Mouse (Mus musculus) stomach, embryonic 14.5 days (tissue): Measurements from ENCODE around the gene Fstl1. TPM values are rescaled to one million over a fixed set of nuclear protein-coding genes. Genes with fewer than 3 reads are reported as not detected.

ENCODE experiments used
- ATAC-seq: fragments of 200-750 bp; cut with Nextera tagmentation; 2 replicates; pipeline ENCODE4 v1.8.0; 2017; ENCODE audit warnings: low read depth, moderate TSS enrichment; ENCODE audit not compliant: insufficient number of reproducible peaks, insufficient read depth, low FRiP score
- H3K27ac ChIP-seq: fragments of 300-500 bp; sonication (generic); 2 replicates; pipeline ENCODE4 v1.5.1; 2014; ENCODE audit warnings: mild to moderate bottlenecking, low read length, moderate library complexity, mixed read lengths
- H3K27me3 ChIP-seq: fragments of 300-500 bp; sonication (generic); 2 replicates; pipeline ENCODE4 v1.6.1; 2014; ENCODE audit warnings: low read length, control low read depth, mixed read lengths; ENCODE audit not compliant: control insufficient read depth, insufficient read depth
- H3K36me3 ChIP-seq: fragments of 300-500 bp; sonication (generic); 2 replicates; pipeline ENCODE4 v1.6.1; 2014; ENCODE audit warnings: mild to moderate bottlenecking, control low read depth, low read length, moderate library complexity, mixed read lengths; ENCODE audit not compliant: control insufficient read depth, insufficient read depth
- H3K4me1 ChIP-seq: fragments of 300-500 bp; sonication (generic); 2 replicates; pipeline ENCODE4 v1.6.1; 2014; ENCODE audit warnings: low read length, control low read depth, mixed read lengths; ENCODE audit not compliant: control insufficient read depth, insufficient read depth
- H3K4me2 ChIP-seq: fragments of 300-500 bp; sonication (generic); replicated peaks from 2 replicates; pipeline ENCODE4 v1.6.1; 2014; ENCODE audit warnings: low read depth, low read length, control low read depth
- H3K4me3 ChIP-seq: fragments of 300-500 bp; sonication (generic); 2 replicates; pipeline ENCODE4 v1.5.1; 2014; ENCODE audit warnings: low read depth, low read length, control low read depth
- H3K9ac ChIP-seq: fragments of 300-500 bp; sonication (generic); replicated peaks from 2 replicates; pipeline ENCODE4 v1.6.1; 2014; ENCODE audit warnings: low read depth, mild to moderate bottlenecking, control low read depth, low read length, moderate library complexity, mixed read lengths
- H3K9me3 ChIP-seq: fragments of 300-500 bp; sonication (generic); 2 replicates; pipeline ENCODE4 v1.6.1; 2016; ENCODE audit warnings: low read depth, low read length, control low read depth; ENCODE audit not compliant: control insufficient read depth
- WGBS: fragments of 180-500 bp; shearing (Covaris S2); extraction: QIAGEN DNeasy Blood & Tissue Kit; methylation state at CpG from one replicate; pipeline ENCODE4 v1.1.7; 2014; 5-methylcytosine and 5-hydroxymethylcytosine counted together
- polyA plus RNA-seq: library from polyadenylated mRNA; unstranded; fragments of >200 nt; fragmentation: Nextera tagmentation; extraction: Ambion mirVana; gene quantifications from 2 replicates; pipeline ENCODE4 v1.2.1, GENCODE M21; 2014

Gene Fstl1
- polyA plus RNA-seq, 1 experiment from 2014 or later: 519 TPM

DNA sequence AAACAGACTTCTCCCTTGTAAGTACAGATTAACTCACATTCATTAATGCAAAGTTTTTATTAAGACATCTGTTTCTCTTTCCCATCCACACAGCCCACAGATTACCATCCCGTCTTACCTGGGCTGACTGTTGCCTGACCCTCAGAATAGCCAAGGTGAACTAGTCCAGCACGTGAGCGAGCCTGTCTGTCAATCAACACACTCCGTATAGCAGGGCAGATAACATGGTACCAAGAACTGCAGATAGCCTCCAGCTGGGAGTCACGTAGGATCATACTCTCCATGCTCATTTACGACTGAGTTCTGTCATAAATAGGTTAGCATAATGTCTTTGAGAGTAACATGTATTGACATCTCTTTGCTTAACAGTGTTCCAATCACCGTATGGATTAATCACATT lies 84.4 kb downstream of the Fstl1 start, which contains the start of gene Gm36028:
Gene Gm36028 (minus strand): TSS at position 118 of the 400 bp plus-strand sequence.
- H3K9ac ChIP-seq: no peak within 1 kb of the TSS
- no peak within 1 kb of the TSS for H3K4me2 ChIP-seq
- H3K9me3 ChIP-seq: no peaks in the 10 kb centered on the region
- H3K4me1 ChIP-seq: no peaks in the 10 kb centered on the region
- no peaks in the 10 kb centered on the region for H3K36me3 ChIP-seq
- no peak for ATAC-seq
- 75% methylated on average over 7 of the region's 7 CpGs for WGBS
- H3K27ac ChIP-seq: no peak within 1 kb of the TSS
- no peak within 1 kb of the TSS for H3K4me3 ChIP-seq
- H3K27me3 ChIP-seq: no peaks in the 10 kb centered on the region

DNA sequence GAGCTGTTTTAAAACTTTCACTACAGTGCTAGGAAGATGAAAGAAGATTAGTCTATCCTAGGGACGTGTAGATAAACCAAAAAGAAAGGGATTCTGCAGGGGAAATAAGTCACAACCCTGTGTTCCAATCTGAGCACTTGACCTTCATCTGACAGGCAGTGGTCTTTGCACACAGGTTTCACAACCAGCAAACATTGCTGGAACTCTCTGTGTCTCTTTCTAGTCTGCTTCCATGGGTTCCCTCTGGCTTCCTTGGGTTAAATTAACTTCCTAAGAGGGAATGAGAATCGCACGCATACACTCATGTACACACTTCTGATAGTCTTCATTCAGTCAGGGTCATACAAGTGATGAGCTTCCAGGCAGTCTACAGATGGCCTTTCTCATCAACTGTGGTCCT lies 87.2 kb downstream of the Fstl1 start:
- Histone ChIP-seq H3K4me2 (no peak overlapping the region), H3K4me1 (no peaks in the 10 kb centered on the region), H3K9me3 (no peaks in the 10 kb centered on the region), H3K4me3 (no peak overlapping the region), H3K36me3 (no peaks in the 10 kb centered on the region), H3K27ac (no peak overlapping the region), H3K27me3 (no peaks in the 10 kb centered on the region), H3K9ac (no peak overlapping the region)
- 76% methylated on average over 3 of the region's 3 CpGs for WGBS
- ATAC-seq: no peak

DNA sequence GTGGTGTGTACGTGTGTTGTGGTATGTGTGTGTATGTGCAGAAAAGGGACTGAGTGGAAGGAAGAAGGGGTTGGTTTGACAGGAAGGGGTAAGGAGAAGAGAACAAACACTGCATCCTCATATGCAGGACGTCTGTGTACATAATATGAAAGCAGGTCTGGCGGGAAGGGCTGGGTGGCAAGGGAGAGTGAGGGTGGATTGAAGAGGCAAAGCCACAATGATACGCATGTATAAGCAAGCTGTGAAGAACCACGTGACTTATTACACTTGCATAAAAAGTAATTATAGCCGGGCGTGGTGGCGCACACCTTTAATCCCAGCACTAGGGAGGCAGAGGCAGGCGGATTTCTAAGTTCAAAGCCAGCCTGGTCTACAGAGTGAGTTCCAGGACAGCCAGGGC lies 89.2 kb downstream of the Fstl1 start:
- no peak overlapping the region for H3K4me2 ChIP-seq
- WGBS: 81% methylated on average over 9 of the region's 9 CpGs
- no peaks in the 10 kb centered on the region for H3K27me3 ChIP-seq
- no peak overlapping the region for H3K27ac ChIP-seq
- no peak overlapping the region for H3K9ac ChIP-seq
- peaks cover 9% of the 10 kb centered on the region; the same call in 1 of the 2 replicates for H3K4me1 ChIP-seq
- H3K4me3 ChIP-seq: no peak overlapping the region
- no peak for ATAC-seq
- no peaks in the 10 kb centered on the region for H3K36me3 ChIP-seq
- no peaks in the 10 kb centered on the region for H3K9me3 ChIP-seq

DNA sequence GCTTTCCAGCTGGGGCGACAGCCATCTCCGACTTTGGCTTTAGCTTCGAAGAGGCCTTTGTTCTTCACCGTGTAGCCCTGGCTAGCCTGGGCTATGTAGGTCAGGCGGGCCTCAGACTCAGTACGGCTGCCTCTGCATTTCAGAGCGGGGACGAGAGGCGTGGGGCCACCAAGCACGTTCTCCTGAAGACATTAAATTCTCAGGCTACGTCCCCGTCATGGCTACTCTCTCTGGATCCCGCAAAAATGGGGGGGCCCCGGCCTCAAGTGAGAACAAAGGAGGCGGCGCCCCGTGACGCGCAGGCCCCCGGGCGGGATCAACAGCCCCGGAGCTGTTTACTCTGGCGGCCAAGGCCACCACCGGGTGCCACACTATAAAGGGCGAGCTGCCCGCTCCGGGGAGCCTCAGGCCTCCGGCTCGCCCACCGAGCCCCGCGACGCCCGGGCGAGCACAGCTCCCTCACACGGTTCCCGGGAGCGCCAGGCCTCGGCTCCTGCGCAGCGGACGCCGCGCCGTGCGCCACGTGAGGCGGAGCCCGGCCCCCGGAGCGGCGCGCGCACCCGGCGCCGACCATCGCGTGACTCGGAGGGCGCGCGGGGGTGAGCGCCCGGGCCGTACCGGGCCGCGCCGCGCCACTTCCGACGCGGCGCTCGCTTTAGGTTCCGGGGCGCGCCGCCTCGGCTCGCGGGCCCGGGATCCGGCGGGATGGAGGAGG lies 91.3 kb downstream of the Fstl1 start, which contains the start of gene Lrrc58:
Gene Lrrc58 (plus strand): TSS at position 599 of the 715 bp plus-strand sequence.
- peak within 1 kb of the TSS; percentile 97 for H3K27ac ChIP-seq
- peak within 1 kb of the TSS; percentile 99 for H3K9ac ChIP-seq
- H3K36me3 ChIP-seq: no peaks in the 10 kb centered on the region
- peak within 1 kb of the TSS; percentile 67 for H3K4me2 ChIP-seq
- peak; percentile 89 for ATAC-seq
- peak within 1 kb of the TSS; percentile 99 for H3K4me3 ChIP-seq
- no peaks in the 10 kb centered on the region for H3K9me3 ChIP-seq
- 1% methylated on average over 67 of the region's 86 CpGs for WGBS
- H3K4me1 ChIP-seq: peaks cover 16% of the 10 kb centered on the region; the same call in 1 of the 2 replicates
- H3K27me3 ChIP-seq: no peaks in the 10 kb centered on the region

DNA sequence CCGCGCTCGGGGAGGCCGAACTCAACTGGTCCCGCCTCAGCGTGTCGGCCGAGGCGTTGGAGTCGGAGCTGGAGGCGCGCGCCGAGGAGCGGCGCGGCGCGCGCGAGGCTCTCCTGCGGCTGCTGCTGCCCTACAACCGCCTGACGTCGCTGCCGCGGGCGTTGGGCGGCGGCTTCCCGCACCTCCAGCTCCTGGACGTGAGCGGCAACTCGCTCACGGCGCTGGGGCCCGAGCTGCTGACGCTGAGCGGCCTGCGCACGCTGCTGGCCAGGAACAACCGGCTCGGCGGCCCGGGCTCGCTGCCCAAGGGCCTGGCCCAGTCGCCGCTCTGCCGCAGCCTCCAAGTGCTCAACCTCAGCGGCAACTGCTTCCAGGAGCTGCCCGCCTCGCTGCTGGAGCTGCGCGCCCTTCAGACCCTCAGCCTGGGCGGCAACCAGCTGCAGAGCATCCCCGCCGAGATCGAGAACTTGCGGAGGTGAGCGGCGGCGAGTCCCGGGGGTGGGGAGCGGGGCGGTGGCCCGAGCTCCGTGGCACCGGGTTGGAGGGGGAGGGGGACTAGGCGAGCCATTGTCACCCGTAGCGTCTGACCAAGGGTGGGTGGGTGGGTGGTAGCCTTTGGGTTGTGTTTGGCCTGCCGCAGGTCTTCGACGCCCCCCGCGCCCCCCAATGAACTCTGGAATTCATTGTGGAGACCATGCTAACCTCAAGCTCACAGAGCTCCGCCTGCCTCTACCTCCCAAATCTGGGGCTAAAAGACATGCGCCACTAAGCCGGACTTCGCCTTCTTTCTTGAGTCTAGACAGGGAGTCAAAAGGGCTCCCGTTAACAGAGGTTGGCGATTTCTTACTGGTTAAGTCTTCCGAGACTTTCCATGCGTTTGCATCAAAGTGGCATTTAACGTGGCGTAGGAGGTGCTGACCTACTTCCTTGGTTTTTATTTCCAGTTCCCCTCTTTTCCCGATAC lies 92.1 kb downstream of the Fstl1 start:
- Histone ChIP-seq H3K27me3 (no peaks in the 10 kb centered on the region), H3K36me3 (no peaks in the 10 kb centered on the region), H3K9me3 (no peaks in the 10 kb centered on the region), H3K27ac (peak overlapping the region; percentile 97), H3K4me3 (peak overlapping the region; percentile 99), H3K4me1 (peaks cover 16% of the 10 kb centered on the region; the same call in 1 of the 2 replicates), H3K9ac (peak overlapping the region; percentile 99), H3K4me2 (peak overlapping the region; percentile 67)
- under 1% methylated on average over 72 of the region's 87 CpGs for WGBS
- ATAC-seq: peak; percentile 64

DNA sequence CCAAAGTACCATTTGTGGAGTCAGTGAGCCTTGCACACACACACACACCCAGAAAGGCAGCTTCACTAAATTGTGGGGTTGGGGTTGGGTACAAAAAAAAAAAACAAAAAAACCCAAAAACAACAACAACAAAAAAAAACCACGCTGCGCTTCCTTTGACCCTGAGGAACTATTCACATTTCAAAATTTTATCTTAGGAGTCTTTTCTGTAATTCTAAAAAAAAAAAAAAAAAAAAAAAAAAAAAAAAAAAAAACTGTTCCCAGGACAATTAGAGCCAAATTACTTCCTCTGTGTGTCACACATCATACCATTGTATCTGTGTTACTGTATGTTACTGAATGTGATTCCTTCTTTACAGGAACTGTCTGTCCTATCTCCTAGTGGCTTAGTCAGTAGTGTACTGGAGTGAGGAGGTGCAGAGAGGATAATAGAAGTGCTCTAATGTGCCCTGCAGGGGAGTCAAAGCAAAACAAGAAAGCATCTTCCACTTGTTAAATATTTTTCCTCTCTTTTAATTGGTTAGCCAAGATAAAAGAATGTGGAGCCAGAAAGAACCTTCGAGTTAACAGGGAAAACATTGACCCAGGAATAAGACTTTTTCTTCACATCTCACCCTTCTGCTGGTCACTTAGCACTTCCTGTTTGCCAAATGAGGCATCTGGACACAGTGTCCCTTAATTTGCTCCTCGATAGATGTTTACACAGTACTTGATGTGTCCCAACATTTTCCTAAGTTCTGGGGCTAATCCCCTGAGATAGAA lies 93.0 kb downstream of the Fstl1 start:
- Histone ChIP-seq H3K4me2 (peak overlapping the region; percentile 67), H3K27ac (peak overlapping the region; percentile 97; the same call in 1 of the 2 replicates), H3K36me3 (no peaks in the 10 kb centered on the region), H3K4me1 (peaks cover 16% of the 10 kb centered on the region; the same call in 1 of the 2 replicates), H3K27me3 (no peaks in the 10 kb centered on the region), H3K9me3 (no peaks in the 10 kb centered on the region), H3K4me3 (peak overlapping the region; percentile 99), H3K9ac (peak overlapping the region; percentile 99)
- no peak for ATAC-seq
- WGBS: 15% methylated on average over 4 of the region's 4 CpGs

DNA sequence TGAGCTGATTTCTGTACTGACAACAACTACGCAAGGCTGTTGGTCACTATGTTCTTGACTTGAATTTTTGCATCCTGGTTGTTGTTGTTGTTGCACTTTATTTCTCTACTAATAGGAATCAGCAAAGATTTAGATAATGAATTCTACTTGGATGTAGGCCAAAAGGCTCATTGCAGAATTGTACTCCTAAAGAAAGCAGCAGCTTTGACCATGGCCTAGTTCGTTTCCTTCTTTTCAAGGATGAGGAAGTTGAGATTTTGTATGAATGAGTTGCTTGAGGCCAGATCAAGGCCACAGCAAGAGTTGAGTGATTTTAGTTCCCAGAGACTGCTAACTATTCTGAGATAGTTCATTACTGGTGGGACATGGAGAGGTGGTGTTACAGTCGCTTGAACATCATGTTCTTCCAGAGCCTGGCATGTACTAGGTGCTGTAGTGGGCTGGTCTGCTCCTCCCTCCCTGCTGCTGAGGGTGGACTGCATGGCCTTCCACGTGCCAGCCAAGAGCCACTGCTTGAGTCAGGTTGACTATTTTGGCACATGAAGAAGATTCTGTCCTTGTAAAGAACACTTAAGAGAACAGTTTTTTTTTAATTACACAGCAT lies 94.5 kb downstream of the Fstl1 start:
- no peak for ATAC-seq
- peak overlapping the region; percentile 8; the same call in 1 of the 2 replicates for H3K4me2 ChIP-seq
- no peaks in the 10 kb centered on the region for H3K36me3 ChIP-seq
- no peak overlapping the region for H3K9ac ChIP-seq
- 83% methylated on average over 4 of the region's 4 CpGs for WGBS
- H3K27me3 ChIP-seq: no peaks in the 10 kb centered on the region
- H3K27ac ChIP-seq: no peak overlapping the region
- no peak overlapping the region for H3K4me3 ChIP-seq
- no peaks in the 10 kb centered on the region for H3K9me3 ChIP-seq
- peaks cover 16% of the 10 kb centered on the region; the same call in 1 of the 2 replicates for H3K4me1 ChIP-seq
